ENCODE assay signal across 21 mouse cellular contexts in genomic region chr3:65474585-65474984, GRCm38 (mm10). TPM values are rescaled to one million over a fixed set of nuclear protein-coding genes. Genes with fewer than 3 reads are reported as not detected.
DNase-seq lines count a peak whose midpoint lies in the region; ATAC-seq lines count a peak whose summit lies in the region.
"Had no signal": no experiment of that assay in that cellular context is flagged by ENCODE, and none has a peak within 500 bp of the region (broad histone marks: within the 10 kb centered on the region; RNA-seq: fewer than 3 reads in every experiment).

No protein-coding gene starts in this region.

- H3K27ac ChIP-seq in hindbrain, embryonic 11.5 days (ENCODE audit: low read depth, low read length) = no peak overlapping the region
- no peak overlapping the region for H3K27ac ChIP-seq in hindbrain, embryonic 10.5 days
- no peak overlapping the region for H3K27ac ChIP-seq in hindbrain, embryonic 14.5 days
- no peak overlapping the region for H3K27ac ChIP-seq in neural tube, embryonic 12.5 days
- H3K27ac ChIP-seq: embryonic facial prominence, embryonic 12.5 days; heart, embryonic 10.5 days; limb, embryonic 13.5 days; liver, embryonic 14.5 days; stomach, postnatal 0 days had no signal

- H3K9me3 ChIP-seq in hindbrain, embryonic 11.5 days (ENCODE audit: control insufficient read depth, low read length) = no peaks in the 10 kb centered on the region
- no peaks in the 10 kb centered on the region for H3K9me3 ChIP-seq in hindbrain, embryonic 10.5 days
- no peaks in the 10 kb centered on the region for H3K9me3 ChIP-seq in hindbrain, embryonic 14.5 days (ENCODE audit: control insufficient read depth, low read length)
- no peaks in the 10 kb centered on the region for H3K9me3 ChIP-seq in neural tube, embryonic 12.5 days
- H3K9me3 ChIP-seq: embryonic facial prominence, embryonic 12.5 days; heart, embryonic 10.5 days; limb, embryonic 13.5 days had no signal

- no peak for DNase-seq in hindbrain, embryonic 11.5 days (ENCODE audit: low spot score)
- no peak for DNase-seq in hindbrain, embryonic 10.5 days (ENCODE audit: low spot score)
- peak; percentile 49 for DNase-seq in Muller cell, postnatal 12 days (ENCODE audit: inconsistent ontology term)
- DNase-seq in hindbrain, embryonic 14.5 days (ENCODE audit: low spot score) = no peak
- no peak for DNase-seq in cerebellum, adult 18-20 months
- DNase-seq in adrenal gland, postnatal 25 days = no peak
- DNase-seq: adrenal gland, postnatal 14 days; cerebellum, adult 2 months; gastrocnemius, postnatal 25 days; kidney, adult 18-20 months; kidney, postnatal 10 days; lung, postnatal 10 days; right cerebral cortex, postnatal 25 days; thymus, postnatal 36 days had no signal

- H3K4me3 ChIP-seq in hindbrain, embryonic 11.5 days (ENCODE audit: low read depth, low read length) = no peak overlapping the region
- no peak overlapping the region for H3K4me3 ChIP-seq in hindbrain, embryonic 10.5 days
- no peak overlapping the region for H3K4me3 ChIP-seq in hindbrain, embryonic 14.5 days (replicated peaks; ENCODE audit: low read length)
- H3K4me3 ChIP-seq in neural tube, embryonic 12.5 days = no peak overlapping the region
- H3K4me3 ChIP-seq: embryonic facial prominence, embryonic 12.5 days; heart, embryonic 10.5 days; limb, embryonic 13.5 days had no signal

- H3K36me3 ChIP-seq in hindbrain, embryonic 11.5 days (ENCODE audit: control insufficient read depth, insufficient read depth, low read length) = no peaks in the 10 kb centered on the region
- H3K36me3 ChIP-seq in hindbrain, embryonic 10.5 days = no peaks in the 10 kb centered on the region
- no peaks in the 10 kb centered on the region for H3K36me3 ChIP-seq in hindbrain, embryonic 14.5 days (replicated peaks; ENCODE audit: control insufficient read depth, insufficient read depth)
- H3K36me3 ChIP-seq in neural tube, embryonic 12.5 days = no peaks in the 10 kb centered on the region
- H3K36me3 ChIP-seq: embryonic facial prominence, embryonic 12.5 days; heart, embryonic 10.5 days; limb, embryonic 13.5 days had no signal

- H3K9ac ChIP-seq in hindbrain, embryonic 11.5 days (ENCODE audit: low read depth, low read length) = no peak overlapping the region
- H3K9ac ChIP-seq in hindbrain, embryonic 14.5 days = no peak overlapping the region
- H3K9ac ChIP-seq in neural tube, embryonic 12.5 days = no peak overlapping the region
- H3K9ac ChIP-seq: embryonic facial prominence, embryonic 12.5 days; limb, embryonic 13.5 days; liver, embryonic 14.5 days had no signal

- H3K4me2 ChIP-seq in hindbrain, embryonic 11.5 days (replicated peaks; ENCODE audit: low read depth, low read length) = no peak overlapping the region
- H3K4me2 ChIP-seq in hindbrain, embryonic 14.5 days (replicated peaks) = no peak overlapping the region
- no peak overlapping the region for H3K4me2 ChIP-seq in neural tube, embryonic 12.5 days (replicated peaks)
- H3K4me2 ChIP-seq: embryonic facial prominence, embryonic 12.5 days; limb, embryonic 13.5 days had no signal

- ATAC-seq in hindbrain, embryonic 11.5 days (ENCODE audit: low FRiP score) = peak; percentile 43; the same call in 1 of the 2 replicates
- ATAC-seq in hindbrain, embryonic 14.5 days (ENCODE audit: low FRiP score) = peak; percentile 65
- ATAC-seq in neural tube, embryonic 12.5 days (ENCODE audit: low FRiP score, low read depth) = peak; percentile 80

- 55% methylated on average over 7 of the region's 7 CpGs for WGBS in hindbrain, embryonic 11.5 days
- 55% methylated on average over 7 of the region's 7 CpGs for WGBS in hindbrain, embryonic 10.5 days
- 32% methylated on average over 7 of the region's 7 CpGs for WGBS in hindbrain, embryonic 14.5 days
- WGBS in neural tube, embryonic 12.5 days = 35% methylated on average over 7 of the region's 7 CpGs

- no peaks in the 10 kb centered on the region for H3K27me3 ChIP-seq in hindbrain, embryonic 11.5 days (ENCODE audit: control insufficient read depth, insufficient read depth, low read length)
- H3K27me3 ChIP-seq in hindbrain, embryonic 10.5 days (ENCODE audit: insufficient read depth, poor library complexity, severe bottlenecking) = no peaks in the 10 kb centered on the region
- no peaks in the 10 kb centered on the region for H3K27me3 ChIP-seq in hindbrain, embryonic 14.5 days (ENCODE audit: control insufficient read depth, insufficient read depth, low read length)
- H3K27me3 ChIP-seq in neural tube, embryonic 12.5 days (replicated peaks) = no peaks in the 10 kb centered on the region
- H3K27me3 ChIP-seq: CH12.LX; embryonic facial prominence, embryonic 12.5 days; limb, embryonic 13.5 days had no signal

- no peaks in the 10 kb centered on the region for H3K4me1 ChIP-seq in hindbrain, embryonic 11.5 days (replicated peaks; ENCODE audit: control insufficient read depth, insufficient read depth, low read length)
- H3K4me1 ChIP-seq in hindbrain, embryonic 10.5 days (replicated peaks) = peaks cover 9% of the 10 kb centered on the region
- H3K4me1 ChIP-seq in hindbrain, embryonic 14.5 days (replicated peaks; ENCODE audit: control insufficient read depth, insufficient read depth, low read length) = no peaks in the 10 kb centered on the region
- no peaks in the 10 kb centered on the region; the same call in 1 of the 2 replicates for H3K4me1 ChIP-seq in neural tube, embryonic 12.5 days
- H3K4me1 ChIP-seq: limb, embryonic 13.5 days had no signal

RNA-seq across cellular contexts. Expression of gene Tiparp, which starts 53.6 kb away (rescaled TPM):
- polyA plus RNA-seq in hindbrain, embryonic 11.5 days (2014; fragmentation: Nextera tagmentation; extraction: Ambion mirVana) = 41.1 and 41.2 TPM in 2 replicates
- polyA plus RNA-seq in hindbrain, embryonic 10.5 days (2016; fragmentation: Nextera tagmentation; extraction: Ambion mirVana) = 36.2 and 47.8 TPM in 2 replicates
- 30.8 and 32.2 TPM in 2 replicates for polyA plus RNA-seq in hindbrain, embryonic 14.5 days (2014; fragmentation: Nextera tagmentation; extraction: Ambion mirVana)
- 35.5 and 35.9 TPM in 2 replicates for polyA plus RNA-seq in neural tube, embryonic 12.5 days (2016; fragmentation: Nextera tagmentation; extraction: Ambion mirVana)
- total RNA-seq in adrenal gland, postnatal 25 days (2021) = 9.6 and 10.0 TPM in 2 replicates
